Mouse (Mus musculus): ENCODE measurements around the gene C1qtnf5. TPM values are rescaled to one million over a fixed set of nuclear protein-coding genes. Genes with fewer than 3 reads are reported as not detected.
"Not testable (repeated sequence)": the region's sequence is repeated elsewhere in the genome, so short reads cannot be mapped to it uniquely, and the experiment has no call there.

Gene C1qtnf5
- polyA plus RNA-seq, 1 experiment = 29.0 TPM

- TF ChIP-seq POLR2A (IDR thresholded peaks at IDR 0.05; ENCODE audit: borderline replicate concordance, extremely low read depth, low read depth, low read length) (no peak), CTCF (IDR thresholded peaks at IDR 0.05; ENCODE audit: insufficient read depth, low read length) (peak; percentile 79)
- peaks cover 20% of the 10 kb centered on the region for H3K4me1 ChIP-seq (ENCODE audit: control insufficient read depth, insufficient read depth, low read length)
- 12% methylated on average over 9 of the region's 9 CpGs for WGBS
- no peak overlapping the region for H3K4me3 ChIP-seq (replicated peaks; ENCODE audit: extremely low read depth, low read depth, low read length)
- peak; percentile 75 for DNase-seq
Measured at GRCm38 (mm10) chr9:44109360-44110095, 2.5 kb downstream of the C1qtnf5 start.

DNA sequence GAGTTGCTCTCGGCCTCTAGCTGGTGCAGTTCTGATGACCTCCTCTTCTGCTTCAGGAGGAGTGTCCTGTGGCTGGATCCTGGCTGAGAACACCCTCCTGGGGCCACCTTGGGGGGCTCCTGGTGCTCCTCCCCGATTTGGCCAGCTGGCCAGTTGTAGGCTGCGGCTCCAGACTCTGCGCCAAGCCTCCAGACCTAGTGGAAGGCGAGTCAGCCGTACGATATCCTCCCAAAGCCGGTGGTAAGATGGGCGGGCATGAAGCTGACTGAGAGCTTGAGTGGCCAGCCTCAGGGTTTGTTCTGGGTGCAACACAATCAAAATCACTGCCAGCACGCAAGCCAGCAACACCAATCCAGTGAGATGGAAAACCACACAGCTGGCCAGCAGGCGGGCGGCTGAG lies 4.9 kb downstream of the C1qtnf5 start:
- DNase-seq; H3K4me3 ChIP-seq (replicated peaks; ENCODE audit: extremely low read depth, low read depth, low read length): not testable (repeated sequence)
- peaks cover 18% of the 10 kb centered on the region for H3K4me1 ChIP-seq (ENCODE audit: control insufficient read depth, insufficient read depth, low read length)
- 50% methylated on average over 10 of the region's 12 CpGs for WGBS

DNA sequence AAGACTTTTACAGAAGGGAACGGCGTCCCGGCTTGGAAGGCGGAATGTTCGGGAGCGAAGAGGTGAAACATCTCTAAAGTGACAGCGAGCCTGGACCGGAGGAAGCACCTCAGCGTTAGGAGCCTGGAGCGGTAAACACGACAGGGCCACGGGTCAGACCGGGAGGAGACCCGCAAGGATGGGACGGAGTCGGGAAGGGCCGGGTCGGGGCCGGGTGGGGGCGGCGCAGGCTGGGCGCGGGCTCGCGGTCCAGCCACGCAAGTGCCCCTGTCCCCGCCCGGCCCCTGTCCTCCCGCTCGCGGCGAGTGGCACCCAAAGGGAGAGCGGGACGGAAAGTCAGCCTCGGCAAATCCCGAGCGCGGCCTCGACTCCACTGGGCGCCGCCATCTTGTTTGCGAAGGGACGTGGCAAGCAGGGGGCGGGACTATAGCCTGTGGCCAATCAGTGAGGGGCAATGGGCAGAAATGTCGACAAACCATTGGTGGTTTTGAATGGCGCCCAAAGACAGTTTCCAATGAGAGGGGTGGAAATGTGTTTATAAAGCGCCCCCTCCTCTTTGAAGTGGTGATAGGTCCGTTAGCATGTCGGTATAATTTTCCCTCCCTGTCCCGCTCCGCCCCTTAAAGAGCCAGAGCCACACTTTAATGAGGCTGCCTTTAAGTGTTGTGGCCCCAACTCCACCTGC lies 6.2 kb downstream of the C1qtnf5 start, which contains the start of the genes Gm49380 and Rnf26:
Gm49380 (minus strand) TSS at position 396 of the 685 bp plus-strand sequence.
Rnf26 (minus strand) TSS at position 413 of the 685 bp plus-strand sequence.
- TF ChIP-seq POLR2A (IDR thresholded peaks at IDR 0.05; ENCODE audit: borderline replicate concordance, extremely low read depth, low read depth, low read length) (peak; percentile 52; the same call in 1 of the 2 replicates), CTCF (IDR thresholded peaks at IDR 0.05; ENCODE audit: insufficient read depth, low read length) (no peak)
- Histone ChIP-seq H3K4me3 (replicated peaks; ENCODE audit: extremely low read depth, low read depth, low read length) (peak within 1 kb of the TSS; percentile 65), H3K4me1 (ENCODE audit: control insufficient read depth, insufficient read depth, low read length) (peaks cover 12% of the 10 kb centered on the region)
- WGBS = under 1% methylated on average over 48 of the region's 51 CpGs
- DNase-seq = peak; percentile 92

- 42% methylated on average over 2 of the region's 2 CpGs for WGBS
- no peak overlapping the region for H3K4me3 ChIP-seq (replicated peaks; ENCODE audit: extremely low read depth, low read depth, low read length)
- no peak for DNase-seq
- TF ChIP-seq CTCF (IDR thresholded peaks at IDR 0.05; ENCODE audit: insufficient read depth, low read length) (no peak), POLR2A (IDR thresholded peaks at IDR 0.05; ENCODE audit: borderline replicate concordance, extremely low read depth, low read depth, low read length) (no peak)
- H3K4me1 ChIP-seq (ENCODE audit: control insufficient read depth, insufficient read depth, low read length) = peaks cover 5% of the 10 kb centered on the region
Measured at GRCm38 (mm10) chr9:44114453-44114852, 7.4 kb downstream of the C1qtnf5 start.

GRCm38 (mm10) chr9:44115599-44115998 lies 8.6 kb downstream of the C1qtnf5 start:
- WGBS = 85% methylated on average over 9 of the region's 9 CpGs
- Histone ChIP-seq H3K4me1 (ENCODE audit: control insufficient read depth, insufficient read depth, low read length) (no peaks in the 10 kb centered on the region), H3K4me3 (replicated peaks; ENCODE audit: extremely low read depth, low read depth, low read length) (no peak overlapping the region)
- TF ChIP-seq CTCF (IDR thresholded peaks at IDR 0.05; ENCODE audit: insufficient read depth, low read length) = no peak
- no peak for TF ChIP-seq POLR2A (IDR thresholded peaks at IDR 0.05; ENCODE audit: borderline replicate concordance, extremely low read depth, low read depth, low read length)
- DNase-seq = no peak

DNA sequence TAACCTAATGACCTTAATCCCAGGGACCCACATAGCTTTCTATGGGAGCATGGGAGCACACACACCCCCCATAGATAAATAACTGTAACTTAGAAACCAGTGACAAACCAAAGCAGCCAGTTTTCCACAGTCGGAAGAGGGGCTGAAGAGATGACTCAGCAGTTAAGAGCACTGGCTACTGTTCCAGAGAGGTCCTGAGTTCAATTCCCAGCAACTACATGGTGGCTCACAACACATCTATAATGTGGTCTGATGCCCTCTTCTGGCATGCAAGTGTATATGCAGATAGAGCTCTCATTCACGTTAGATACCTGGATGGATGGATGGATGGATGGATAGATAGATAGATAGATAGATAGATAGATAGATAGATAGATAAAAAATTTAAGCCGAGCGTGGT lies 9.1 kb downstream of the C1qtnf5 start:
- WGBS = 92% methylated on average over 4 of the region's 4 CpGs
- no peak for DNase-seq
- H3K4me3 ChIP-seq (replicated peaks; ENCODE audit: extremely low read depth, low read depth, low read length) = no peak overlapping the region
- no peaks in the 10 kb centered on the region for H3K4me1 ChIP-seq (ENCODE audit: control insufficient read depth, insufficient read depth, low read length)
- TF ChIP-seq POLR2A (IDR thresholded peaks at IDR 0.05; ENCODE audit: borderline replicate concordance, extremely low read depth, low read depth, low read length) = no peak
- TF ChIP-seq CTCF (IDR thresholded peaks at IDR 0.05; ENCODE audit: insufficient read depth, low read length) = no peak

DNA sequence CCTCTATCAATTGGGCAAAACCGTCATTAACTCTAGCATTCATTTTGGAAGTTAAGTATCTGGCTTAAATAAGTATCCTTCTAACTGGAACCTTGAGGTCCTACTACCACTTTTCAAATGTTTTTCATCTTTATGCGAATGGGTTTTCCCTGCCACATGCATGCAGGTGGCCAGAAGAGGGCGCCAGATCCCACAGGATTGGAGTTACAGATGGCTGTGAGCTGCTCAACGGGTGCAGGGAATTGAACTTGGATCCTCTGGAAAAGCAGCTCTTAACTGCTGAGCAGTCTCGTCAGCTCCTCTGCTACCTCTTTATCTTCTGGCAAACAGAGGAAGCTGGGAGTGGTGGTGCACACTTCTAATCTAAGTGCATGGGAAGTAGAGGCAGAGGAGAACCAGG lies 12.0 kb downstream of the C1qtnf5 start:
- no peak for DNase-seq
- no peaks in the 10 kb centered on the region for H3K4me1 ChIP-seq (ENCODE audit: control insufficient read depth, insufficient read depth, low read length)
- no peak overlapping the region for H3K4me3 ChIP-seq (replicated peaks; ENCODE audit: extremely low read depth, low read depth, low read length)
- TF ChIP-seq POLR2A (IDR thresholded peaks at IDR 0.05; ENCODE audit: borderline replicate concordance, extremely low read depth, low read depth, low read length) = no peak
- TF ChIP-seq CTCF (IDR thresholded peaks at IDR 0.05; ENCODE audit: insufficient read depth, low read length) = peak; percentile 65
- WGBS = 61% methylated on average over 5 of the region's 5 CpGs

DNA sequence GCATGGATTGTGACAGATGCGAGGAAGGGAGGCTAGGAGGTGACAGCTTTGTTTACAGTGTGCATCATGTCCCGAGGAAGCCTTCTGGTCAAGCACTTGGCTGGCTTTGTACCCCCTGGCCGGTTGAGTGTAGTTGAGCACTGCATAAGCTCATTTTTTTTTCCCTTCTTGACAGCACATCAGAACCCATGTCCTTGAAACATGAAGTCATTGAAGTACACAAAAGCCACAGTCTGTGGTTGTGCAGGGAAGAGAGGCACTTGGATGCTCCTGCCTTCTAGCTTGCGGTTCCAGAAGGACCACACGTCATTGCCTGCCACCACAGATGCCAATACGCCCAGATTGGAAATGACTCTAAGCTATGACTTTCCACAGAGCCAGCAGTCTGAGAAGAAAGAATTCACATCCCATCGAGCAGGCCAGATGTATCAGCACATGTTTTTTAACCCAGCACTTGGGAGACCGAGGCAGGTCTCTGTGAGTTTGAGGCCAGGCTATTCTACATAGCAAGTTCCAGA lies 13.0 kb downstream of the C1qtnf5 start:
- DNase-seq = no peak
- TF ChIP-seq CTCF (IDR thresholded peaks at IDR 0.05; ENCODE audit: insufficient read depth, low read length) = no peak
- no peak for TF ChIP-seq POLR2A (IDR thresholded peaks at IDR 0.05; ENCODE audit: borderline replicate concordance, extremely low read depth, low read depth, low read length)
- Histone ChIP-seq H3K4me1 (ENCODE audit: control insufficient read depth, insufficient read depth, low read length) (peaks cover 1% of the 10 kb centered on the region; the same call in 1 of the 2 replicates), H3K4me3 (replicated peaks; ENCODE audit: extremely low read depth, low read depth, low read length) (no peak overlapping the region)
- 57% methylated on average over 8 of the region's 8 CpGs for WGBS

- 62% methylated on average over 6 of the region's 6 CpGs for WGBS
- no peak for DNase-seq
- H3K4me3 ChIP-seq (replicated peaks; ENCODE audit: extremely low read depth, low read depth, low read length) = no peak overlapping the region
- H3K4me1 ChIP-seq (ENCODE audit: control insufficient read depth, insufficient read depth, low read length) = peaks cover 18% of the 10 kb centered on the region; the same call in 1 of the 2 replicates
- no peak for TF ChIP-seq POLR2A (IDR thresholded peaks at IDR 0.05; ENCODE audit: borderline replicate concordance, extremely low read depth, low read depth, low read length)
- peak; percentile 52 for TF ChIP-seq CTCF (IDR thresholded peaks at IDR 0.05; ENCODE audit: insufficient read depth, low read length)
Measured at GRCm38 (mm10) chr9:44124317-44124716, 17.3 kb downstream of the C1qtnf5 start.
